Mouse (Mus musculus) cerebellum, postnatal 25 days (tissue): ENCODE results near the gene Asap3.
A peak's percentile ranks its signal among the peaks of the same experiment; 100 is the strongest.

Source experiments
- DNase-seq, 2 experiments: peaks; one replicate each; pipeline ENCODE4 v3.0.0; 2021; ENCODE audit warnings: mixed read lengths in 2 of 2

Asap3 gene

DNA sequence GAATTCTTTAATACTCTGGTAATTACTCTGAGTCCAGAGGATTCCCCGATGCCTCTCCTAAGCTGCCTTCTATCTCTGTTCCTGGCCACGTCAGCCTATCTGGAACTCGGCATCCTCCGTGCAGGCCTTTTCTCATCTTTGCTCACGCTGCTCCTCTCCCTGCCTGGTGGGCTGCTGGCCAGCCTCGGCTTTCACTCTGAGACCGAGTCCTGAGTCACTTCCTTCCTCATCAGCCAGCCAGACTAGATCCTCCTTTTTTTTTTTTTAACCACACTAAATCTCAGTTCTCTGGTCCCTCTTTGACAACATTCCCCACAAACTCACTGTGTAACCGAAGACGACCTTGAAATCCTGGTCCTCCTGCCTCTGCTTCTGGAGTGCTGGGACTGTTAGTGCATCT, 20.8 kb upstream of the Asap3 start:
- DNase-seq, result no peak

DNA sequence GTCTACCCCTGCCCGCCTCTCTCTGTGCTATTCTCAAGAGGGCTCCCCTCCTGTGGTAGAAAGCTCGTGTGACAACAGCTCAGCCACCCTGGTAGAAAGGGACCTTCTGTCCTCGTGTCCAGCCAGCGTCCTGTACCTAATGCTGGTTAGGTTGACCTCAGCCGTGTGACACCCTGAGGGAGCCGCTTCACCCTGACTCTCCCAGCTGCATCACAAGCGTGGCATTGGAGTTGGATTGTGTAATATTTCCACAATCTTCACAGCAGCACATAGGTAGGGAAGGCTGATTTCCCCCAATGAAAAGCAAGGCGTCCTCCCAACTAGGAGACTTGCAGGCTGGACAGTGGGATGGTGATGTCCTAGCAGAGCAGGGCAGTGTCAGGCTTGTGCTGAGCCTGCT, 19.9 kb upstream of the Asap3 start:
- no peak for DNase-seq

DNA sequence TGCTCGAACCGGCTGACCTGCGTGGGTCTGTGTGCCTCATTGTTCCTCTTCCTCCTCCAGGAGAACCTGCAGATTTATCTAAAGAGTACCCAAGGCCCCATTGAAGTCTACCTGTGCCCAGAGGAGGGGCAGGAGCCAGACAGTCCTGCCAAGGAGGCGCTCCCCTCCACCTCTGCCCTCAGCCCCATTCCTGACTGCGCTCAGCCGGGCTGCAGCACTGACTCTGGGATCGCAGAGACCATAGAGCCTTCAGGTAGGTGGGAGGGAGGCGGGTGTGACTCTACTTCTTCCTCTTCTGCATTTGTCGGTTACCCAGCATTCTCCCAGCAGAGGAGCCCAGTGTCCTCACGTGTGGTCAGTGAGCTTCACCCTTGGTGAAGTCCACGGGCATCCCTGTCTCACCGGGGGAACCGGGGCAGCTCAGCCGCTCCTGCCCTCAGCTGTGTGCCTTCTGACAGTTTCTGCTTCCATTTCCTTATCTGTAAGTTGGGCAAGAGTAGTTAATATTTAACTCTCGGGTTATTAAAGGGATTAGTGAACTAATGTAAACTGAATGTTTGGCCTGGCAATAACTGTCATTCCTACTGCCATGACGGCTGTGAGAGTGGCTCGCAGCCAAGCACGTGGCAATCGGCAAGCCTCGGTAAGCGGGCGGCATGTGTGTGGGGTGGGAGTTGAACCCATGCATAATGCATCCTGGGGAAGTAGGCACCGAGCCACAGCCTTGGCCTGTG, 19.3 kb upstream of the Asap3 start:
- DNase-seq, result peak in 1 of 2 experiments; percentile 33

DNA sequence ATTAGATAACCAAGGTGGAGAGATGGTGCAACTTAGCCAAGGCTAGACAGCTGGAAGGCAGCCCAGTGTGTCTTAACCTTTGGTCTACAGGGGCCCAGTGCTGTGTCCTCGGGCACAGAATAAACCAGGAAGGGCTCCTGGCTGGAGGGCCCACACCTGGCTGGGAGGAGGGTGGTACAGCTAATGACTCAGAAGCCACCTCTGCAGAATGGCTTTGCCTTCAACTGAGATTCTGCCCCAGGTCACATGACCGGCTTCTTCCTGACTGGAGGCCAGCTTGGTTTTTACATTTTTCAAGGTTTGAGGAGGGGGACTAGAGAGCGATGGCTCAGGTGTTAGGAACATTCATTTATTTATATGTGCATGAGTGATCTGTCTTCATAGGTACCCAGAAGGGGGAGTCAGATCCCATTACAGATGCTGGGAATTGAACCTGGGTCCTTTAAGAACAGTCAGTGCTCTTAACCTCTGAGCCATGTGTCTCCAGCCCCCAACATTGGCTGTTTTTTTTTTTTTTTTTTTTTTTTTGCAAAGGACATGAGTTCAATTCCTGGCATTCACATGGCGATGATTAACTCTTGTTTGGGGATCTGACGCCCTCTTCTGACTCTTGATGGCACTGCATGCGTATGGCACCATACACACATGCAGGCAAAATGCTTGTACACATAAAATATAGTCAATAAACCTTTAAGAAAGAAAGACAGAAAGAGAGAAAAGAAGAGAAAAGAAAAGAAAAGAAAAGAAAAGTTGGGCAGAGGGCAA, 17.0 kb upstream of the Asap3 start:
- no peak for DNase-seq

DNA sequence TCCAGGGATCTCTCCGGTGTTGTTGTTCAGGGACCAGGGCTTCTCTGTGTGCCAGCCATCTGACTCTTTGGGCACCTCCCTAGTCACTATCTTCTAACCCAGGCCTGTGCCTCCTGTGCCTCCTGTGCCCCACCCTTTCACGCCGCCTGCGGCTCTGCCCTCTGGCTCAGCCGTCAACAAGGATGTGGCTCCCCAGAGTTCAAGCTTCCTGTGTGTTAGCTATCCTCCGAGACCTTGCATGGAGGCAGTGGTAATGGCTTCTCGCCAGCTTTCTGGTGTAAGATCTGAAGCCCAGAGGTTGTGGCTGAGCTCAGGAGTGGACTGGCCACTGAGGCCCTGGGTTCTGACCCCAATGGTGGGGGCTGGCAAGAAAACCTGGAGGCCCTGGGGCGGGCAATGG, 16.3 kb upstream of the Asap3 start:
- no peak for DNase-seq

DNA sequence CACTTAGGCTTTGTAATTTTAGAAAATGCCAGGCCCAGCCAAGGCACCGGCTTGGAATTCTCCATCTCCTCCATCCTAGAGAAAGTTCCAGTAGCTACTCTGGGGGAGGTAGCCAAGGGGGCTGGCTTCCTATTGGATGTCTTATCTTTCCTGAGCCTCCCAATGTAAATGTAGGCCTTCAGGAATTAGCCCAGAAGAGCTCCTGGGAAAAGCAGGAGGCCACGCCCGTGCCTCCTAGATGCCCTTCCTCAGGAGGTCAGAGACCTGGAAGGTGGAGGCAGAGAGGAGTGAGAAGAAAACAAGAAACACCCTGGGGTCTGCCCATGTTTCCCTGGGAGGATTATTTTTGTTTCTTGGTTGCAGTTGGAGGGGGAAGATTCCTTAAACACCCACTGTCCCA, 12.6 kb upstream of the Asap3 start:
- DNase-seq, result no peak

DNA sequence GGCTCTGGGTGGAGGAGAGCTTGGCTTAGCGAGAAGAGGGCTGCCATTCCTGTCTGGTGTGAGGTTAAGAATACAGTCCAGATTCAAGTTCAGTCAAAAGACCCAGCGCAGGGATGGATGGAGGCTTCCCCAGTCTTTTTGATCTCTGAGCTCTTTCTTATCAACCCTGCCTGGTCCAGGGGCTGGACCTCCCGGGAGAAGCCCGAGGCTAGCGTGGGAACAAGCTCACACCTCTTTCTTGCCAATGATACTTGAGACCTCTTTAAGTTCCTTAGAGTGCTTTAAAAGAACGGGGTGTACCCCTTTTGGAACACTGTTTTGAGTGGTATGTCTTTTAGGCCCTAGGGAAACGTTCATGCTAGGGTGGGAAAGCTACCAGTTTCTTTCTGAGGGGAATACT, 11.1 kb upstream of the Asap3 start:
- no peak for DNase-seq

DNA sequence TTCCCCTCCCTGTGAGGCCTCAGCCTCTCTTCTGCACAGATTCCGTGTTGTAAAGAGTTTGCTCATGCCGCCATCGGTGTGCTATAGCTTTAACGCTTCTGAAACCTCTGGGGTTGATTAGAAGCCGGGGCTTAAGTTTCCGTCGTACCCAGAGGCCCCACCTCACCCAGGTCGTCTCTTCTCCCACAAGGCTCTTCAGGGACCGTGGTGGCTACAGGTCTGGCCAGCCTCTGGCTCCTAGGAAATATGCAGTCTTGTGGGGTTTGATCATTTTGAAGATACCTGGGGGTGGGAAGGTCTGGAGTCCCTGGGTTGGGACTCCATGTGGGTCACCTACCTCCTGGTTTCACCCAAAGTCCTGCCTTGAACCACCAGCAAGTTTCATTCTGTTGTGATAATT, 10.5 kb upstream of the Asap3 start:
- DNase-seq, result no peak

DNA sequence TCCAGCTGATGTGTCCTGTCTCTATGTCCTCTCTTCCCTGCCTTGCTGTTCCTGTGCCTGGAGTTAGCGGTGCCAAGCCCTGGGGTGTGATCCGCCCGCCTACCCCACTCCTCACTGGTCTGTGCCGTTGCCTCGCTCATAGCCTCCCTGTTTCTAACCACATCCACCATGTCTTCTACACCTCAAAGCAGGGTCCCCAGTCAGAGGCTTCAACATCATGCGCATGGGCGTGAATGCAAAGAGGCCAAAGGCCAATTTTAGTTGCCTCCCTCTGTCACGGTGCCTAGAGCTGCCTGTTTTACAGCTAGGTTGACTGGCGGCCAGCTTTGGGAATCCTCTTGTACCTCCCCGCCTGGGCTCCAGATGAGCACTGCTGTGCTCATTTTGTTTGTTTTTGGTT, 10.0 kb upstream of the Asap3 start:
- no peak for DNase-seq

DNA sequence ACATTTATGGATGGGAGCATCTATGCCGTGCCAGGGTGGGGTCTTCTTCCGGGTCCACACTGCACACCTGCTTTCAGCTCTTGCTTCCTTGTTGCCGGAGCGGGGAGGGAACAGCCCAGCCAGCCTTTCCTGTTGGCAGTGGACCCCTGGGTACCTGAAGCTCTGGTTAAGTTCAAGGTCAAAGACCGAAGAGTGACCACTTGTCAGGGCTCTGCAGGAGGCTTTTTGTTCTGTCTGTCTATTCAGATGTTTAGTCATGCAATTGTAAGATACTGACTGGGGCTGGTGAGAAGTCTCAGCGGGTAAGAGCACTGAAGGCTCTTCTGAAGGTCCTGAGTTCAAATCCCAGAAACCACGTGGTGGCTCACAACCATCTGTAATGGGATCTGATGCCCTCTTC, 7.3 kb upstream of the Asap3 start:
- DNase-seq, result no peak

DNA sequence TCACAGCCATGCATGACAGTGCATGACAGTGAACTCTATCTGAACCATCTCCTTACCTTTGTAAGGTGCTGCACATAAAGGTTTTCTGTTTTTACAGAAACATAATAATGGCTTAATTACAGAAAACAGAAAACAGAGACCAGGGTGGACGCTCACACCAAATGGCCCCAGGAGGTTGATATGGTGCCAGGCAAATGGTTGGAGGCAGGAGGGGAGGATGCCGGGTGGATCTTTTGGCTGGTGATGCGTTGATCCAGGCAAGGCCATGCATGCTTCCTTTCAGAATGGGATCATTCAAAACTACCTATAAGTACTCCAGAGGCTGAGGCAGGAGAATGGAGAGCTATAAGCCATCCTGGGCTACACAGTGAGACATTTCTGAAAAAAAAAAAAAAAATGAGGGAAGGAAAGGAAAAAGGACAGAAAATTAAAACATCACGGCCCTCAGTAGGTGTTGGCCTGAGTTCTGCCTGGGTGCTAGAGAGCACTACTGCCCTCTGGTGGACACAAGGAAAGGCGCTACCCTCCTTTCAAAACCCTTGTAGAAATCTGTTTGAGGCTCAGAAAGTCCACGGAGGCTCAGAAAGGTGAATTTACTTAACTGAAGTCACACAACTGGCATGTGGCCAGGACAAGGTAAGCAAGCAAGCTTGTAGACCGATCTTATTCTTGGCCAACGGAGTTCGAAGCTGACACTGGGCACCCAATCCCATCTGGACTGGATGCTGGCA, 6.4 kb upstream of the Asap3 start:
- DNase-seq, result peak; percentile 34 to 62

DNA sequence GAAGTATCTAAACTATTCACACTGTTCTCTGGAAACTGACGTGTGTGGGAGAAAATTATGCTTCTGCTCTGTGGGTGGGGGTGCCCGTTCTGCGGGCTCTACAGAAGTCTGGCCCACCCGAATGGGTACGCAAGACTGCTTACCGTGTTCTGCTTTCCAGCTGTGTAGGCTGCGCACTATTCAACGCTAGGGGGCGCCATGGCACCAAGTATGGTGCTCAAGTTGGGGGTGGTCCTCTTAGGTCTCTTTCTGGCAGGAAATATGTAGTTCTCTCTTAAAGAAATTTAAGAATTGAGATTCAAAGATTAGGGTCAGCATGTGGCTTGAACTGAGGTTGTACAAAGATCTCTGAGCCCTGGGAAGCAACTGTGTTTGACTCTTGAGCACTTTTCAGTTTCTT, 3.7 kb upstream of the Asap3 start:
- peak in 1 of 2 experiments; percentile 66 for DNase-seq

DNA sequence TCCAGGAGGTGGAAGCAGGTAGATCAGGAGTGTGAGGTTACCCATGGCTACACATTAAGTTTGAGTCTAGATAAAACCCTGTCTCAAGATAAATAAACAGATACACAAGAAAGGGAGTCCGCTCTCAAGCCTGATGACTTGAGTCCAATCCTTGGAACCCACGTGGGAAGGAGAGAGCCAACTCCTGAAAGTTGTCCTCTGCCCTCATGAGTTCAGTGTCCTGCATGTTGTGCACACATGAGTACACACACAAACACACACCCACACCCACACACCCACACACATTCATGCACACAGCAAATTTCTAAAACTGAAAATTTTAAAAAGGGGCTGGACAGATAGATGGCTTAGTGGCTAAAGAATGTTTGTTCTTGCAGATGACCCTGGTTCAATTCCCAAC, 1.4 kb upstream of the Asap3 start:
- no peak for DNase-seq

DNA sequence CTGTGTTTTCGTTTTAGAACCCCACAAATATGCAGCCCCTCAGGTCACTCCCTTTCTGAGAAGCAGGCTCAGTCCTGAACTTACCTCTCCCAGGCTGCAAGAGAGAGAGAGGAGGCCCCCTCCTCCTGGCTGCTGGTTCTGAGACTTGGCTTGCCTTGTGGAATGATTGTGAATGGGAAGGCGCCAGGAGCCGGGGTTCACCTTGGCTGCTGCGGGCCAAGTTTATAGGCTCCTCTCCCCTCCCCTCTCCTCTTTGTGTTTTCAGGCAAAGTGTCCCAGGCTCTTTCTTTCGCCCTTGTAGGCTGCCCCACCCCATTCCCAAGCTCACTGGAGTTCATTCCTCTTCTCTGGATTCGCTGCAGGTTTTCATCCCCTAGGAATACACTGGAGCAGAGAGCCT, 778 bp downstream of the Asap3 start:
- no peak for DNase-seq

DNA sequence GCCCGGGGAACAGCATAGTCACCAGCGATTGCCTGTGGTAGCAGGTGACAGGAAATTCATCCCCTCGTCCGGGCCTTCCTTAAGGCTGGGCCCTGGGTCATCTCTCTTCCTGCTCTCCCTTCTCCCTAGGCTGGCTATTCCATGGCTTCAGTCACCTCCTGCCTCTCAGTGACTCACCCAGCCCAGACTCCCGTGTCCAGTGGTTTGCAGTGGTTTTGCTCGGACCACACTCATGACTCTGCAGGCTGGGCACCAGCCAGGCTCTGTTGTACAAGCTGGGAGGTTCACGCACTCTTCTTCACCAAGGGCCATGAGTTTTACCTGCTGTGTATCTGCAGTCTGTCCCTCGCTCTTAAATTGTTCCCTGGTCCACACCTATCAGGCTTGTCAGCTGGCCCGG, 4.8 kb downstream of the Asap3 start:
- no peak for DNase-seq

DNA sequence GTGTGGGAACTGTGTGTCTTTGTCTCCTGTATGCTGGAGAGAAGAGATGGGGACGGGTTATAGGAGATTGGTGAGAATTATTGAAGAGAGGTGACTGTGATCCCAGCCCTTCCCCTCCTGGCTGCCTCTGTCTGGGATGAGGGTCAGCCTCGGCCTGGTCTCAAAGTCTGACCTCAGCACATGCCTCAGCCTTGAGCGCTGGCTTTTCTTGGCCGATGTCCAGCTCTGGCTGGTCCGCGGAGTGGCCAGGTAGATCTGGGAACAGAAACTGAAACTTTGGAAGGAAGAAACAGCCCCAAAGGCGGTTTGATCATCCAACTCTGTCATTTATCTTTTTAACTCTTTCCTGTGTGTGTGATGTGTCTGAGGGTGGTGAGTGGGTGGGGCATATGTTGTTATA, 7.5 kb downstream of the Asap3 start:
- DNase-seq, result no peak

DNA sequence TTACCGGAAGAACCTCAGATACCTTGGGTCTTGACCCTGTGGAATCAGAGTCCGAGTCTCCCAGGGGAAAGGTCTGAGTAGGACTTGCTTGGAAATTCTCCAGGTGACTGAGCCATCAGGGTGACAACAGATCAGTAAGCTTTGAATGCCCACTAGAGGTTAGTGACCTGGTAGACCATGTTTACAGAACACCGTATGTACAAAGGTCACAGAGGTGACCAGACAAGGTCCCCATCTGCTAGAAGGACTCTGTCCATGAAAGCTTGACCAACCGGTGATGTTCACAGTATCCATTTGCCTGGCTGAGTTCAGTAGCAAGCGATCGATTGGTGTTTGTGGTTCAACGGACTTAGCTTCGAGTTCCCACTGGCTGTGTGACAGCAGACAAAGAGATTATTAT, 8.7 kb downstream of the Asap3 start:
- no peak for DNase-seq

DNA sequence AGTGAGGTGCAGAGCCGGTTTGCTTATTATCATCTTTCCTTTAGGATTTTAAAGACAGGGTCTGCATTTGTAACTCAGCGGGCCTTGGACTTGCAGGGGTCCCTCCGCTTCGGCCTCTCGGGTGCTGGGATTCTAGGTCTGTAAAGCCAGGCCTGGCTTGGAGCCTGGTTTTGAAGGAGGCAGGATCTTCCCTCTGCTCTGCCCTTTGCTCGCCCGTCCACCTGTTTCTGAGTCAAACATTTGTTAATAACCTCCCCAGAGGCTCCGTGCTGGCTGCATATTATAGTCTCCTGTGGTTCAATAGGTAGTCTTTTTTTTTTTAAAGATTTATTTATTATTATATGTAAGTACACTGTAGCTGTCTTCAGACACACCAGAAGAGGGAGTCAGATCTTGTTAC, 9.4 kb downstream of the Asap3 start:
- no peak for DNase-seq

DNA sequence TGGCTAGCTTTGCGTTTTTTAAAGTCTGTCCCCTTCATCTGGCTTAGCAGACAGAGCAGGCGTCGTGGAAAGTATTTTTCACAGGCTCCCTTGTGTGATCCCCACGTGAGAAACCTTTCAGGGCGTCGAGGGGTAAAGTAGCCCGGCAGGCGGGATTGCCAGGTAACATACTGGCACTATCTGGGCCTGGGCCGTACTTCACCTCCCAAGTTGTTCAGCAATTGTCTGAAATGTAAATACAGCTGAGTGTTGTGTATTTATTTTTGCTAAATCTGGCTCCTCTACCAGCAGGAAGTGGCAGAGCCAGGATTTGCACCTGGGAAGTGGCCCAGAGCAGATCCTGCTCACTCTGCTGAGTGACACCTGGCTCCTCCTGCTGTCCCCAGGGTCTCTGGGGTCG, 10.9 kb downstream of the Asap3 start:
- no peak for DNase-seq

DNA sequence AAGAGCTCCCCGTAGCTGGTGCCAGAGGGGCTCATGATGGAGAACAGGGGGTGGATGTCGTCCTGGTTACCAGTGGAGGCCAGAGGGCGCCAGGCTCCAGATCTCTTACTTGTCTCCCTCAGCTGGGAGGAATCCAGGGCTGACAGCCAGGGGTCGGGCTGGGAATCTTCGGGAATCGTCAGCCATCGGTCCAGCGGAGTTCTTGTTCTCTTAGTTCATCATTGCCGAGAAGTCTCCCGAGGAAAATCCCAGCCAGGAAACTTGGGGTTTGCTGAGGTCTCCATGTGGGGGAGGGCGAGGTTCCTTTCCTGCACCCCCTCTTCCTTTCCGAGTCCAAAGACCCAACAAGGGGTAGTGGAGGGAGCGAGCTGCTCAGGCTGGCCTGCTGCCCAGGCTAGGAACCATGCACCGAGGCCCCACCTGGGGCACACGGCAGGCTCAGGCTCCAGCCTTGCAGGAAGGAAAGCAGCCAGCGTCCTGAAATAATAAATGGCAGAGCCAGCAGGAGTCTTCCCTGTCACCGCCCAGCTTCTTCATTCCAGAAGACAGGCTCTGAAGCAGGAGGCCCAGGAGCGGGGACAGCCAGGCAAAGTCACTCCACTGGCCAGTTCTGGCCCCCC, 12.5 kb downstream of the Asap3 start:
- peak; percentile 44 to 50 for DNase-seq

DNA sequence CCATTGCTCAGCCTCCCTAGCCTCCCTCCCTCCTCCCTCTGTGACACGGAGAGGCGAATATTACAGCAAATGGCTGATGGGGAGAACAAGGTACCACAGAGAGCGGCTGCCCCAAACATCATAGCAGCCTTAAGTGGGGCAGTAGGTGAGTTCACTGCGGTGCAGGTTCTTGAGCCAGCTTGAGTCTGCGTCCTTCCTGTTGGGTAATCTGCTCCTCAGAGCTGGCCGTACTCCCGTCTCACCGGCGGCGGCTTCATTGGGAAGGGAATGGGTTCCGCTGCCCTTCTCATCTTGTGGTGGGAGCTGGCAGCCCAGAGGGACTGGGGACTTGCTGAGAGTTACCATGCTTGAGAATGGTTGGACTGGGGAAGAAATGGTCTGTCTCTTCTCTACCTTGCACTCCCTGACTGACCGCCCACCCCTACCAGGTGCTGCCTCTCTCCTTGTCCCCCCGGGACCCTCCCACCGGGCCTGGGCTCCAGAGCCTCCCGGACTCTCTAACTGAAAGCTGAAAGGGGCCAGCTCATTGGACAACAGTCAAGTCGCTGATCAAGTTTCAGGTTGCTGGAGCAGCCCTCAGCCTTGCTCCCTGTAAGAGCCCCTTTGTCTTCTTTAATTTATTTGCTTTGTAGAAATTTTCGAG, 14.1 kb downstream of the Asap3 start:
- DNase-seq, result no peak

DNA sequence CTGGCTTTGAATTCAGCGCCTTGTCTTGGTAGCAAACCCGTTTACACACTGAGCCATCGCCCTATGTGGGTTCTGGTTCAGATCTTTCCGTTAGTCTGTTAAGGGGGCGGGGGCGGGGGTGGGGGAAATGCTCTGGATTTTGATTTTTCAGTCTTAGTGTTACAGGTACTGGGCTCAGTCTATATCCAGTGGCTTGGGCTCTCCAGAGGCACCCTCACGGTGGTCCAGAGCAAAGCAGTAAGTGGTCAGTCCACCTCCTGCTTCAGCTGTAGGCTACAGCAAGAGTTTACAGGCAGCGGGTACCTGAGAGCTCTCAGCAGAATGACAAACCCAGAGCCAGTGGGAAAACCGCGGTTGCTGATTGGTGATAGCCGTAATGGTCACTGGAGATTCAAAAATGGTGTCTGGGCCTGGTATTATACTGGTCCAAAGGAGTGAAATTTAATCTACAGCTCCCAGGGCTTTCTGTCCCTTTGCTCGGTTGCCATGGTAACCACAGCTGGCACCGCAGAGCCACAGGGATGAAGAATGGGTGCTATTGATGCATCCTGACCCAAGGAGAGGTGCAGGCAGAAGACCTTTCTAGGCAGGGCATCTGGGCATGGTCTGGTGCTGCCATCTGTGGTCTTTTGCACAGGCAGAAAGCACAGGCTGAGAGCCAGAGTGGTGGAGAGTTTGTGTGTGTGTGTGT, 17.5 kb downstream of the Asap3 start:
- peak in 1 of 2 experiments; percentile 44 for DNase-seq

DNA sequence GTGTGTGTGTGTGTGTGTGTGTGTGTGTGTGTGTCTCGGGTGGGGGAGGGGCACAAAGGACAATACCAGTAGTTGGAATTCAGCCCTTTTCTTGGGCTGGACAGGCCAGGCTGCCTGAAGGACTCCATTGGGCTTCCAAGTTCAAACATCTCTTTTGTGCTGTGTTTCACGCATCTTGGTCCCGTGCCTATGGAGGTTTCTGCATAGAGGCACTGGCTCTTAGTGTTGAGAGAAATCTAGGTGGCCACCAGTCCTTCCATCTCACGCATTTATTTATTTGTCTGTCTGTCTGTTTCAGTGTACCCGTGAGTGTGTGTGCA, 18.0 kb downstream of the Asap3 start:
- no peak for DNase-seq
